Mouse (Mus musculus) gastrocnemius, postnatal 10 days (tissue): Measurements from ENCODE around the gene Klra10. TPM values are rescaled to one million over a fixed set of nuclear protein-coding genes. Genes with fewer than 3 reads are reported as not detected.
"Not testable (repeated sequence)": the region's sequence is repeated elsewhere in the genome, so short reads cannot be mapped to it uniquely, and the experiment has no call there.

ENCODE experiments used
- DNase-seq: peaks from one replicate; pipeline ENCODE4 v3.0.0; 2021; ENCODE audit warnings: mixed read lengths
- long read RNA-seq, 2 experiments: library from polyadenylated mRNA; stranded (forward); transcript quantifications; one replicate each; pipeline ENCODE4 v2.0.0; 2021
- total RNA-seq, 2 experiments: library from RNA; stranded (reverse); gene quantifications; 2 replicates each; pipeline ENCODE4 v1.2.3; 2021

Gene Klra10
- total RNA-seq: not detected
- long read RNA-seq, experiment 1: 0 reads
- long read RNA-seq, experiment 2: 0 reads

GRCm38 (mm10) chr6:130281828-130282227 is at the start of gene Klra10:
Gene Klra10 (minus strand): TSS chr6:130281928.
- not testable (repeated sequence) for DNase-seq

GRCm38 (mm10) chr6:130287984-130288649 is 6.4 kb upstream of the Klra10 start:
- no peak for DNase-seq

- no peak for DNase-seq
Observed at GRCm38 (mm10) chr6:130255326-130255725, 26.4 kb downstream of the Klra10 start.

- DNase-seq: no peak
Observed at GRCm38 (mm10) chr6:130237536-130237935, 44.2 kb downstream of the Klra10 start.

GRCm38 (mm10) chr6:130236635-130237034 is 45.1 kb downstream of the Klra10 start:
- no peak for DNase-seq

- DNase-seq: no peak
Observed at GRCm38 (mm10) chr6:130233222-130233621, 48.5 kb downstream of the Klra10 start, which contains the start of gene Klra7. Gene Klra7 (minus strand): TSS chr6:130233322.

Other genes with a start within 250 kb of the Klra10 start
- not detected for gene Klra4, start 214.7 kb downstream of the Klra10 start, total RNA-seq
- not detected for gene Klra8, start 152.0 kb downstream of the Klra10 start, total RNA-seq
- gene Klra9, start 88.8 kb downstream of the Klra10 start, total RNA-seq: not detected
- gene Klra7, start 48.6 kb downstream of the Klra10 start, total RNA-seq: not detected
- gene Klra3, start 55.6 kb upstream of the Klra10 start, total RNA-seq: not detected
- gene Klra1, start 104.9 kb upstream of the Klra10 start, total RNA-seq: not detected